Mouse (Mus musculus) T-helper 1 cell (primary cell): ENCODE results near the gene Gm20532.

Source experiments
- in situ Hi-C: fragments of 300-600 bp; cut with MboI, MseI; formaldehyde crosslinking; loops from one replicate; pipeline ENCODE4 v1.15.1; 2025; ENCODE audit warnings: high pct_unique_total_duplicates

Gm20532 gene

GRCm38 (mm10) chr2:26573807-26574206, 12.6 kb upstream of the Gm20532 start:
- in situ Hi-C loops: no loop called here

GRCm38 (mm10) chr2:26574862-26575261, 11.6 kb upstream of the Gm20532 start:
- in situ Hi-C loops: no loop called here

DNA sequence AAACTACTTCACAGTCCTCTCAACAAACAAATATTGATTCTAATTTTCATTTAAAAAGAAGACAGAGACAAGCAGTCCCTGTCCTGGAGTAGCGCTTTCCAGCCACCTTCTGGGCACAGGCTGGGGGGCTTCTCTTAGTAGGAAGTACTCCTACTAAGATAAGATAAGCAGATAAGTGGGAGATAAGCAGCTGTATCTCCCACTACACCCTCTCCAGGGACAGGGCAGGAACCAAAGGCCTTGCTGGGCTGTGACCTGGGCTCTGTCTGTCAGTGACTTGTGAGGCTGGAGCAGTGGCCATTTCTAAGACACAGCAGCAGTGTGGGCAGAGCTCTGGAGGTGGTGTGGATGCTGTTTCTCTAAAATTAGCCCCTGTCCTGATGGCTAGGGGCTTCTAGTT, 11.1 kb upstream of the Gm20532 start:
- in situ Hi-C loops: no loop called here

DNA sequence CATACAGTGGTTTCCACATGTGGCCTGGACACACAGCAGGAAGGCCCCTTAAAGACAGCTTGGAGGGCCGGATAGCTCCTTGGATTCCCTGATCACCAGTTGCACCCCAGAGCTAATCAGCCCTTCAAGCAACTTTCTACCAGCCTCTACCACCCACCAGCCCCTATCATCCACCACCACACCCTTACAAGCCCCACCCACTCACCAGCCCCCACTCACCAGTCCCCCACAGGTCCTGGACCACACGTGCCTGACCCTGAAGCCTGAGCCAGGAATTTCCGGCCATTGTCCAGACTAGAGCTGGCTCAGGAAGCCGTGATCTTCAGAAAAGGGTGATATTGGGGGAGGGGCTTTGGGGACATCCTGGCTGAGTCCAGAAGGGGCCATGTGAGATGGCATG, 10.6 kb upstream of the Gm20532 start:
- in situ Hi-C loops: no loop called here

DNA sequence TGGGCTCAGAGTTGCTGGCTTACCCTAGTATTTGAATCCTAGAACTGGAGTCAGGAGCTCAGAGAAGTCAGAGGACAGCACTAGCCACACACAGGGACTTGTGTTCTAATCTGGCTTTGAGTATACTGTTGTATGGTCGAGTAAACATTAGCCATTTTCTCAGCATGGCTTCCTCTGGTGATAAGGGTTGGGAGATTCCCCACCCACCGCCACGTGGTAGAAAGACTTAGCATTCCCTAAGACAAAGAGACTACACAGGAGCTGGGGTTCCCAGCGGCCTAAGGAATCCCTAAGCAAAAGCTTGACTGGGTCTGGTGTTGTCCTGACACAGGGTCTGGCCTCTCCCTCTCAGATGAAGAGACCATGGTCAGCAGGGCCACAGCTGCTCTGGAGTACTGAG, 10.0 kb upstream of the Gm20532 start:
- in situ Hi-C loops: no loop called here

DNA sequence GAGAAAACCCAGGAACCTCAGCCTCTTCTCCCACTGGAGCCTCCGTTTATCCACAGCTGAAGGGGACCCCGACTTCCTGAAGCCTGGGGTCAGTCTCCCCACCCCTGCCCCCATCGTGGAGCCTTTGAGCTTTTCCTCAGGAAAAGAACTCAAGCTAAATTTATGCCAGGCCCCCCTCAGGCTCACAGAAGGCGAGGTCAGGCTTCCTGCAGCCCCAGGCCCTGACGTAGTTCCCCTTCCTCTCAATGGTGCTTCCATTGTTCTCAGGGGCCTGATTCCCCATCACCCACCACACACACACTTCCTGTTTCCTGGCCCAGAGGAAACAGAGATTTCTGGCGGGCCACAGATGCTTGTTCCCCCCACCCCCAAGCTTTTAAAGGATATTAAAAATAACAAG, 8.1 kb upstream of the Gm20532 start:
- in situ Hi-C loops: no loop called here

GRCm38 (mm10) chr2:26579714-26580113, 6.7 kb upstream of the Gm20532 start, which contains the start of gene Egfl7:
TSS of gene Egfl7 (plus strand) at chr2:26580014.
- in situ Hi-C loops: no loop called here

GRCm38 (mm10) chr2:26580751-26581150, 5.7 kb upstream of the Gm20532 start:
- in situ Hi-C loops: no loop called here

- in situ Hi-C loops: no loop called here
Measured at GRCm38 (mm10) chr2:26582203-26582602, 4.2 kb upstream of the Gm20532 start.

- in situ Hi-C loops: no loop called here
Measured at GRCm38 (mm10) chr2:26582741-26583140, 3.7 kb upstream of the Gm20532 start.

GRCm38 (mm10) chr2:26583640-26584039, 2.8 kb upstream of the Gm20532 start:
- in situ Hi-C loops: no loop called here

DNA sequence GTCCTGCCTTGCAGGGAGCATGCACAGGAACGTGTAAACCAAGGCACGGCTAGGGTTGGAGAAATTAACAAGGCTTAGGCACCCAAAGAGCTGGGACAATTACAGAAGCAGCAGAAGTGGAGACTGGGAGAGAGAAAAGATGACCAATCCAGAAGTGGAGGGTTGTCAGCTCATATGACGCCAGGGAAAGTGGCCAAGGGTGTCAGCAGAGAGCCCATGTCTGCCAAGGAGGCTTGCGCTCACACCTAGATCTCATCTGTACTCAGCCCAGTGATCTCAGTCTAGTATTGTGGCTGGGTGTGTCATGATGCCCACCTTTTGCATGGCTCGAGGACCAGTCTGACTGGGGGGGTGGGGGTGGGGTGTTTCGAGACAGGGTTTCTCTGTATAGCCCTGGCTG, 726 bp upstream of the Gm20532 start:
- in situ Hi-C loops: no loop called here

DNA sequence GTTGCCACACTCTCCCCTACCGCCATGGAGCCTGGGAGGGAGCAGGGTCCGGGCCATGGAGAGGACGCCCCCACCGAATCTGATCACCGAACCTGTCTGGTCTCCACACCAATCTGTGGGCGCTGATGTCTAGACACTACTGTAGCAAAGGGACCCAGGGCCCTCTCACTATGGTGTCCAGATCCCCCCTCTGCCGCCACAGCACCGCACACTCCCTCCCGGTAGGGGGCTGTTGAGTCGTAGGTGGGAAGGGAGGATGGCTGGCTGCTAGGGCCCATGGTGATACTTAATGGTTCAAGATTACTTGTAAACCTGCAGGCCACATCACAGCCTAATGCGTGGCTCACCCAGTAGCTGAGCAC, 586 bp downstream of the Gm20532 start:
- in situ Hi-C loops: no loop called here

DNA sequence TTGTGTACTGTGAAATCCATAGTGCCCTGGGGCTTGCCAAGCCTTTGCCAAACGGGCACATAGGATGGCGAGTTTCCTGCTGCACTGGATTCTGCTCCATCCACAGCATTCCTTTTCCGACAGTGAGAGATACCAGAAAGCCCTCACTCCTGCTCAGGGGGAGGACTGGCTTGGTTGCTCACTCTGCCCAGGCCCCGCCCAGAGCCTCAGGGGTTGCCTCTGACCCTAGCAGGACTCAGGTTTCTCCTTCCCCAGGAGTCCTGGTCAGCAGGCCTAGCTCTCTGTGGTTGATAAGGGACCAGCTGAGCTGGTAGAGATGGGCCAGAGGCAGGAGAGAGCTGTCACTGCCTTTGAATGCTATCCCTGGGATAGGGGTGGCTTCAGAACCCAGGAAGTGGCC, 2.1 kb downstream of the Gm20532 start:
- in situ Hi-C loops: no loop called here

GRCm38 (mm10) chr2:26589284-26589683, 2.8 kb downstream of the Gm20532 start:
- in situ Hi-C loops: no loop called here

GRCm38 (mm10) chr2:26590282-26590681, 3.8 kb downstream of the Gm20532 start:
- in situ Hi-C loops: no loop called here

DNA sequence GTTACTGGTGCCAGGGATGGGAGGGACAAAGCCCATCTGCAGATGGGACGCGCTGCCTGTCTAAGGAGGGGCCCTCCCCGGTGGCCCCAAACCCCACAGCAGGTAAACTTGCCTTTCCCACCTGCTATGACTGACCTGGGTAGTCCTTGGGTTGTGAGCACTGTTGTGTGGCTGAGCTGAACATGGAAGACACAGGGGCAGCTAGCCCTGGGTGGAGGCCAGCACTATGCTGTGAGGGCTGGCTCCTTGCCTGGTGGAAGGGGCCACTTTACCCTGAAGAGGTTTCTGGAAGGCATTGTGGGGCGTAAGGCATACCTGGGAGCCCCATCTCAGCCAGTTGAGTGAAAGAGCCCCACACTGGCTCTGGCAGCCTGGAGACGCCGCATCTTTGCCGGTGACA, 4.5 kb downstream of the Gm20532 start:
- in situ Hi-C loops: no loop called here

GRCm38 (mm10) chr2:26591416-26591815, 5.0 kb downstream of the Gm20532 start:
- in situ Hi-C loops: no loop called here

DNA sequence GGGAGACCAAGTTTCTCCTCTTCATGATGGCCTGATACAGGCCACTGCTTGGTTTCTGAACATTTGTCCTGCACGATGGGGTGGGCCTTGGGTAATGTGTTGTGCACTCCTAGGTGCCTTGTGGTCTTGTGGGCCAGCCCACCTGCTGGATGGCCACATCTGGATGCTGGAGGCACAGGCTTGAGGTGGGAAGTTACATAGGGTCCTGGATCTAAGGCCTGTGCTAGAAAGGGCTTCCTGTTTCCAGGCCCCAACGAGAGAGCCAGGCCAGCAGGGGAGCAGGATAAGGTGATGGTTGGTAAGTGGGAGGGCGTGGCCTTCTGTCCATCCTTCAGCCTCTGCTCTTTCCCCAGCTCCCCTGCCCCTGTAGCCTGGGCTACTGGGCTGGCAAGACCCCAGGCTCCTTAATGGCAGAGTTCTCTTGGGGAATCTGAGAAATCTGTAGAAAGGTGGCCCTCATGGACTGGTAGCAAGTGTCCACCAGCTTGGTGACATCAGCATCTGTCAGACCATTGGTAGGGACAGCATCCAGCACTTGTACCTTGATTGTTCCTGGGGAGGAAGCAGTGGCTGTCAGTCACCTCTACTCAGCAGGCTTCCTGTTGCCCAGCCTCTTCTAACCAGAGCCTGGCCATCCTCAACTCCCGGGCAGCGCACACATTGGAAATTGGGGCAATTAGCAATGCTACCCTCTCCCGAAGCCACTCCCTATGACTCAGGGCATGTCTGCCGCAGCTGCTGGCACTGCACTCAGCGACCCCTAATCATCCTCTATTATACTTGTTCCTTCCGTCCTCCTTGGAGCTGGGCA, 7.0 kb downstream of the Gm20532 start:
- in situ Hi-C loops: no loop called here

- in situ Hi-C loops: no loop called here
Measured at GRCm38 (mm10) chr2:26594022-26594346, 7.5 kb downstream of the Gm20532 start.

- in situ Hi-C loops: no loop called here
Measured at GRCm38 (mm10) chr2:26594461-26594933, 8.1 kb downstream of the Gm20532 start.

DNA sequence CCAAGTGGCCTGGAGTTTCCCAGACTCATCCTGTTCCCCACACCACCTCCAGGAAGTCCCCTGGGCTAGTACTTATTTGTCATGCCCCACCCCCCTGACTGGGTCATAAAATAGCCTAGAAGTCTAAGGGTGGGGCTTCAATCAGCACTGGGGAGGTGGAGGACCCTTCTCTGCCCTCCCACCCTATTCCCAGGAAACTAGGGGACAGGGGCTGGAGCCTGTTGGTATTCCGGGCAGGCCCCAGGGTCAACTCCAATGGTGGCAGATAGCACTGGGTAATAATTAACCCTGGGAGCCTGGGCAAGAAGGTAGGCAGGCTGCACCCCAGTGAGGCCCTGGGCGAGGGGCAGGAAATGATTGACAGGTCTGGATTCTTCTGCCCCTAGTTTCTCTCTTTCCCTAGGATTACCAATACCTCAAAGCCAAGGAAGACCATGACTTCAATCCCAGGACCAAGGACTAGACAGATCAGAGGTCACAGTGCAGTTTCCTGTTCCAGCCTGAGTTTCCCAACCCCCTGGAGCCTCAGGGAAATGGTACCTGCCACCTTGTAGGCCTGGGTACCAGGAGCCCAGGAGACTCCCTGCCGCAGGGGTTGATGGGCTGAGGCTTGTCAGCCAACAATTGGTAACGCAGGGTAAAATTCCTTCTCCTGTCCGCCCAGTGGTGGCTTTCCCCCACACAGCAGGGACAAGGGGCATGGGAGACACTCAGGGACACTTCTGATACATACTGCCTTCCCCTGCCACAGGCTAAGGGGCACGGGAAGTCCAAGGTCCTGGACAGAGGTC, 8.7 kb downstream of the Gm20532 start:
- in situ Hi-C loops: no loop called here
